Mouse (Mus musculus): ENCODE measurements around the gene Sptan1. TPM values are rescaled to one million over a fixed set of nuclear protein-coding genes. Genes with fewer than 3 reads are reported as not detected.
A peak's percentile ranks its signal among the peaks of the same experiment; 100 is the strongest.

Gene Sptan1
- polyA plus RNA-seq, 2 experiments, result 14.5 to 21.1 TPM

DNA sequence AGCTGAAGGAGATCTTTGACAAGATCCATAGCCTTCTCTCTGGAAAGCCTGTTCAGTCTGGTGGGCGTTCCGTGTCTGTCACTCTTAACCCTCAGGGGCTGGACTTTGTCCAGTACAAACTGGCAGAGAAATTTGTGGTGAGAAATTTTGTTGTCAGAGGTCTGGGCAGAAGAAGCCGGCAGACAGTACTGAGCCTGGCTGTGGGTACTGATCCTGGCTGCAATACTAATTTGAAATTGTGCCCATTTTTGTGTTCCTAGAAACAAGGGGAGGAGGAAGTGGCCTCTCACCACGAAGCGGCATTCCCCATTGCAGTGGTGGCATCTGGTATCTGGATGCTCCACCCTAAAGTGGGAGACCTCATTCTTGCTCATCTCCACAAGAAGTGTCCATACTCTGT, 16.5 kb upstream of the Sptan1 start:
- H3K36me3 ChIP-seq (replicated peaks; ENCODE audit: control insufficient read depth, insufficient read depth, low read depth), result peaks cover 40% of the 10 kb centered on the region
- WGBS (ENCODE audit: insufficient replicate concordance), result 86% methylated on average over 5 of the region's 5 CpGs
- no peak overlapping the region for H3K9ac ChIP-seq (replicated peaks)
- no peak overlapping the region for H3K4me2 ChIP-seq (ENCODE audit: low read depth)
- H3K4me1 ChIP-seq (replicated peaks; ENCODE audit: control insufficient read depth in 2 of 2, insufficient read depth in 2 of 2, low read length in 1 of 2), result peaks cover 0 to 3% of the 10 kb centered on the region in 2 experiments; a peak in 2 of 4 replicates
- DNase-seq (ENCODE audit: low read depth in 3 of 3, low spot score in 3 of 3) (no peak), ATAC-seq (ENCODE audit: insufficient read depth) (no peak)
- no peak overlapping the region for H3K27ac ChIP-seq
- H3K27me3 ChIP-seq (ENCODE audit: control insufficient read depth, insufficient read depth, low read length), result no peaks in the 10 kb centered on the region
- no peaks in the 10 kb centered on the region for H3K9me3 ChIP-seq (ENCODE audit: control insufficient read depth, low read length)
- no peak overlapping the region for H3K4me3 ChIP-seq (ENCODE audit: insufficient read depth in 1 of 2, low read depth in 2 of 2, low read length in 2 of 2)
- no peak for TF ChIP-seq CTCF (IDR thresholded peaks at IDR 0.05; ENCODE audit: low read depth)
- no peak for TF ChIP-seq EP300 (IDR thresholded peaks at IDR 0.05; ENCODE audit: low read depth)

DNA sequence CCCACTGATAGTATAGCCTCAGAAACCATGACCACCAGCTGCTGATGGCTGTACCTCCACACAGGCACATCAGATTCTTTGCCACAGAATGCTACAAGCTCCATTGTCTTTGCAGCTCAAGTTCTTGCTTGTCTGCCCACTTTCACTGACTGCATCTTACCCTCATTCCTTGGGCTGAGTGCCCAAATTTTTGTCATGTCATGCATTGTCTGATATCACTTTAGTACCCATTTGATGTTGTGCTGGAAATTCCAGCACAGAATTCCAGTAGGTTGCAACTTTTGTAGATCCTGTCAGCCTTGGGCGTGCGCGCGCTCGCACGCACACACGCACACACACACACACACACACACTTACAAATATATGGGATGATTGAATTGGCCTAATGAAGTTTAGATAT, 4.1 kb upstream of the Sptan1 start:
- Histone ChIP-seq H3K36me3 (replicated peaks; ENCODE audit: control insufficient read depth, insufficient read depth, low read depth) (no peaks in the 10 kb centered on the region; the same call in 1 of the 2 replicates), H3K27me3 (ENCODE audit: control insufficient read depth, insufficient read depth, low read length) (peaks cover 27% of the 10 kb centered on the region), H3K4me3 (ENCODE audit: insufficient read depth in 1 of 2, low read depth in 2 of 2, low read length in 2 of 2) (no peak overlapping the region), H3K9ac (replicated peaks) (no peak overlapping the region), H3K9me3 (ENCODE audit: control insufficient read depth, low read length) (no peaks in the 10 kb centered on the region), H3K4me1 (replicated peaks; ENCODE audit: control insufficient read depth in 2 of 2, insufficient read depth in 2 of 2, low read length in 1 of 2) (peaks cover 0 to 6% of the 10 kb centered on the region in 2 experiments; a peak in 2 of 4 replicates), H3K27ac (no peak overlapping the region), H3K4me2 (ENCODE audit: low read depth) (no peak overlapping the region)
- TF ChIP-seq CTCF (IDR thresholded peaks at IDR 0.05; ENCODE audit: low read depth), result no peak
- TF ChIP-seq EP300 (IDR thresholded peaks at IDR 0.05; ENCODE audit: low read depth), result no peak
- no peak for DNase-seq (ENCODE audit: low read depth in 3 of 3, low spot score in 3 of 3)
- ATAC-seq (ENCODE audit: insufficient read depth), result no peak
- 89% methylated on average over 7 of the region's 7 CpGs for WGBS (ENCODE audit: insufficient replicate concordance)

DNA sequence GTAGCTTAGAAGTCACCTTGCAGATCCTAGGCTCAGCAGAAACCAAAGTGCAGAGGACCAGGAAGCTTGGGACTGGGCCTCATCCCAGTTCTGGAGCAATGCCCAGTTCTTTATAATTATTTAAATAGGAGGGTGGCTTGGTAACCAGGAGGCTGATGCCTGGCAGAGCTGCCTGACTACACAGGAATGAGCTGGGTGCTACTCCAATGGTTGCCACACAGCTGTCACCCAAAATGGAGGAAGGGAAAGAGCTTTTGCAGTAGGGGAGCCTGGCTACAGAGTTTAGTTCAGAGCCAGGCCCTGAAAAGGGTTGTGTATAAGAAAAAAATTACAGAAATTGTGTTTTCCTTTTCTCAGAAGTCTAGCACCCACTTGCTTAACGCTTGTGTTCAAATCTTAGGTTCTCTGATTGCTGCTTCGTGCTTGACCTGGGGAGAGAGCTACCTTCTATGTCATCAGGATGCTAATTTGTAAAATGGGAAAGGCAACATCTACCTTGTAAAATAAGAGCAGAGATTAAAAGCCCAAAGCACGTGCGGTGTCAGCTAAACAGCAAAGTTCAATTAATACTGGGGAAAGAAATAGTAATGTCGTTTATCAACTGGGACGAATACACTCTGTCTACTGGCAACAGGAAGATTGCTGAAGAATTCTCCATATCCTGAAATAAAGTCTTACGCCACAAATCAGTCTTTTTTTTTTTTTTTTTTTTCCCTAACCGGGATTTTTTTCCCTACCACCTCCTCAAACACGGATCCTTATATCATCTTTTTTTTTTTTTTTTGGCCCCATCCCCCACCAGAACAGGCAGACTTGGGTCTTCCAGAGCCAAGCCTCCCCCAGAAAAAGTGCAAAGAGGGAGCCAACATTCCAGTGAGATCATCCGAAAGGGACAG, 758 bp upstream of the Sptan1 start:
- TF ChIP-seq EP300 (IDR thresholded peaks at IDR 0.05; ENCODE audit: low read depth), result no peak
- no peak for TF ChIP-seq CTCF (IDR thresholded peaks at IDR 0.05; ENCODE audit: low read depth)
- Histone ChIP-seq H3K27ac (no peak overlapping the region), H3K9ac (replicated peaks) (no peak overlapping the region), H3K9me3 (ENCODE audit: control insufficient read depth, low read length) (no peaks in the 10 kb centered on the region), H3K4me1 (replicated peaks; ENCODE audit: control insufficient read depth in 2 of 2, insufficient read depth in 2 of 2, low read length in 1 of 2) (peaks cover 0 to 9% of the 10 kb centered on the region in 2 experiments; a peak in 2 of 4 replicates), H3K4me2 (ENCODE audit: low read depth) (peak overlapping the region; percentile 65), H3K27me3 (ENCODE audit: control insufficient read depth, insufficient read depth, low read length) (peaks cover 45% of the 10 kb centered on the region), H3K4me3 (ENCODE audit: insufficient read depth in 1 of 2, low read depth in 2 of 2, low read length in 2 of 2) (peak overlapping the region; percentile 56 to 57), H3K36me3 (replicated peaks; ENCODE audit: control insufficient read depth, insufficient read depth, low read depth) (no peaks in the 10 kb centered on the region)
- ATAC-seq (ENCODE audit: insufficient read depth), result no peak
- no peak for DNase-seq (ENCODE audit: low read depth in 3 of 3, low spot score in 3 of 3)
- 18% methylated on average over 10 of the region's 10 CpGs for WGBS (ENCODE audit: insufficient replicate concordance)

GRCm38 (mm10) chr2:29965906-29966305, 546 bp downstream of the Sptan1 start:
- H3K27me3 ChIP-seq (ENCODE audit: control insufficient read depth, insufficient read depth, low read length), result peaks cover 50% of the 10 kb centered on the region
- H3K4me1 ChIP-seq (replicated peaks; ENCODE audit: control insufficient read depth in 2 of 2, insufficient read depth in 2 of 2, low read length in 1 of 2), result peaks cover 0 to 11% of the 10 kb centered on the region in 2 experiments; a peak in 2 of 4 replicates
- H3K9ac ChIP-seq (replicated peaks), result peak overlapping the region; percentile 39
- H3K36me3 ChIP-seq (replicated peaks; ENCODE audit: control insufficient read depth, insufficient read depth, low read depth), result no peaks in the 10 kb centered on the region
- WGBS (ENCODE audit: insufficient replicate concordance), result 2% methylated on average over 32 of the region's 41 CpGs
- H3K4me2 ChIP-seq (ENCODE audit: low read depth), result peak overlapping the region; percentile 65
- no peak for ATAC-seq (ENCODE audit: insufficient read depth)
- peak overlapping the region; percentile 57 to 62 for H3K4me3 ChIP-seq (ENCODE audit: insufficient read depth in 1 of 2, low read depth in 2 of 2, low read length in 2 of 2)
- DNase-seq (ENCODE audit: low read depth in 3 of 3, low spot score in 3 of 3), result no peak
- no peak overlapping the region for H3K27ac ChIP-seq
- H3K9me3 ChIP-seq (ENCODE audit: control insufficient read depth, low read length), result no peaks in the 10 kb centered on the region
- TF ChIP-seq CTCF (IDR thresholded peaks at IDR 0.05; ENCODE audit: low read depth) (no peak), EP300 (IDR thresholded peaks at IDR 0.05; ENCODE audit: low read depth) (no peak)

DNA sequence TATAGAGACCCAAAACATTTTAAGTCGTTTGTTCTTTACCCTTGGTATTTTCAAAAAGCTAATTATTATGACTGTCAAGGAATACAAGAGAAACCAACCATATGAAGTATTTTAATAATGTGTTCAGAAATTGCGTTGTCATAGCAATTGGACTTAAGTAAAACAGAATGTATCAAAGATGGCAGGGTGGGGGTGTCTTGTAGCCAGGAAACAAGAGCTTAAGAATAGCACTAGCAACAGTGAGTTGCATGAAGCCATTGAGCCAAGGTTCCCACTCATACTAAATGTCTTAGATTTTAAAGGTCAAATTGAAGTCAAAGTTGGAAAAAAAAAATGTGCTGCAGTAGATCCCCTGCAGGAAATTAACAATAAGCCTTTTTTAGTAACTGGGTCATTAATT, 1.5 kb downstream of the Sptan1 start:
- Histone ChIP-seq H3K4me2 (ENCODE audit: low read depth) (peak overlapping the region; percentile 65), H3K27ac (no peak overlapping the region), H3K4me3 (ENCODE audit: insufficient read depth in 1 of 2, low read depth in 2 of 2, low read length in 2 of 2) (no peak overlapping the region; a peak in 1 of 4 replicates), H3K9ac (replicated peaks) (no peak overlapping the region), H3K36me3 (replicated peaks; ENCODE audit: control insufficient read depth, insufficient read depth, low read depth) (no peaks in the 10 kb centered on the region), H3K27me3 (ENCODE audit: control insufficient read depth, insufficient read depth, low read length) (peaks cover 50% of the 10 kb centered on the region), H3K4me1 (replicated peaks; ENCODE audit: control insufficient read depth in 2 of 2, insufficient read depth in 2 of 2, low read length in 1 of 2) (peaks cover 0 to 13% of the 10 kb centered on the region in 2 experiments; a peak in 2 of 4 replicates), H3K9me3 (ENCODE audit: control insufficient read depth, low read length) (no peaks in the 10 kb centered on the region)
- no peak for DNase-seq (ENCODE audit: low read depth in 3 of 3, low spot score in 3 of 3)
- 69% methylated on average over 2 of the region's 2 CpGs for WGBS (ENCODE audit: insufficient replicate concordance)
- no peak for TF ChIP-seq CTCF (IDR thresholded peaks at IDR 0.05; ENCODE audit: low read depth)
- no peak for TF ChIP-seq EP300 (IDR thresholded peaks at IDR 0.05; ENCODE audit: low read depth)
- ATAC-seq (ENCODE audit: insufficient read depth), result no peak
